Comparison of ENCODE assay signal across 12 mouse cellular contexts in genomic region chr14:5918330-5918942, GRCm38 (mm10). TPM values are rescaled to one million over a fixed set of nuclear protein-coding genes. Genes with fewer than 3 reads are reported as not detected.
DNase-seq lines count a peak whose midpoint lies in the region; TF ChIP-seq lines count a peak whose summit lies in the region.
"Not testable (repeated sequence)": the region's sequence is repeated elsewhere in the genome, so short reads cannot be mapped to it uniquely, and the experiment has no call there.
"Had no signal": no experiment of that assay in that cellular context is flagged by ENCODE, and none has a peak within 500 bp of the region (broad histone marks: within the 10 kb centered on the region; RNA-seq: fewer than 3 reads in every experiment).

No protein-coding gene starts in this region.

- H3K27ac ChIP-seq in thymus, adult 2 months (ENCODE audit: control insufficient read depth, insufficient read depth, low read length): not testable (repeated sequence)

- TF ChIP-seq POLR2A in thymus, adult 2 months (IDR thresholded peaks at IDR 0.05; ENCODE audit: control insufficient read depth, extremely low read depth, insufficient read depth, low read length, poor library complexity): not testable (repeated sequence)

- H3K4me3 ChIP-seq in thymus, adult 2 months (ENCODE audit: control insufficient read depth, insufficient read depth, low read length): not testable (repeated sequence)

- not testable (repeated sequence) for H3K27me3 ChIP-seq in thymus, adult 2 months (ENCODE audit: control insufficient read depth, insufficient read depth, low read length)

- TF ChIP-seq CTCF in thymus, adult 2 months (IDR thresholded peaks at IDR 0.05; ENCODE audit: borderline replicate concordance, control insufficient read depth, extremely low read depth, insufficient read depth, low read length, poor library complexity): not testable (repeated sequence)

- not testable (repeated sequence) for H3K36me3 ChIP-seq in thymus, adult 2 months (ENCODE audit: control insufficient read depth, insufficient read depth, low read length)

- WGBS in thymus, adult 2 months: 83% methylated on average over 4 of the region's 4 CpGs

- DNase-seq in adrenal gland, adult 2 months: peak; percentile 1
- DNase-seq in gastrocnemius, adult 18-20 months (ENCODE audit: low spot score): peak; percentile 1
- DNase-seq in heart, adult 11 months: peak; percentile 88
- peak; percentile 7 for DNase-seq in kidney, postnatal 14 days
- DNase-seq in lung, postnatal 10 days: peak; percentile 2
- peak; percentile 1 for DNase-seq in thymus, adult 2 months
- DNase-seq in urinary bladder, postnatal 25 days (ENCODE audit: low spot score): peak; percentile 3

- not testable (repeated sequence) for H3K4me1 ChIP-seq in thymus, adult 2 months (replicated peaks; ENCODE audit: control insufficient read depth, insufficient read depth, low read length)

RNA-seq across cellular contexts. Expression of gene Gm8237, which starts 38.3 kb away (rescaled TPM):
- total RNA-seq in adrenal gland, adult 2 months (2021): not detected
- polyA plus RNA-seq in adrenal gland, adult 2 months (2012; rRNA removed): 0.06 TPM in 1 of 2 replicates, not detected in the other
- total RNA-seq in gastrocnemius, adult 18-20 months (2021): not detected
- not detected in 2 replicates for polyA plus RNA-seq in thymus, adult 2 months (2012; rRNA removed)
- total RNA-seq: adrenal gland, adult 18-20 months; CH12.LX; G1E had no signal
- polyA plus RNA-seq: embryonic facial prominence, embryonic 14.5 days; G1E; Patski had no signal

RNA-seq across cellular contexts. Expression of gene Gm3248, which starts 43.1 kb away (rescaled TPM):
- not detected for total RNA-seq in adrenal gland, adult 2 months (2021)
- not detected in 2 replicates for polyA plus RNA-seq in adrenal gland, adult 2 months (2012; rRNA removed)
- not detected for total RNA-seq in gastrocnemius, adult 18-20 months (2021)
- polyA plus RNA-seq in thymus, adult 2 months (2012; rRNA removed): not detected in 2 replicates
- total RNA-seq: CH12.LX, G1E had no signal
- polyA plus RNA-seq: G1E, Patski had no signal

Comparison
In these comparisons a context has a peak if more than half of its experiments do, and no peak if none do; other contexts are left out.
1. DNase-seq: peak in every context shown above with its lines; median percentile 88 in heart, adult 11 months; 7 in kidney, postnatal 14 days; 3 in urinary bladder, postnatal 25 days; 2 in lung, postnatal 10 days; 1 in adrenal gland, adult 2 months; 1 in gastrocnemius, adult 18-20 months; 1 in thymus, adult 2 months.